Mouse (Mus musculus): ENCODE measurements around the gene Chst11.

DNA sequence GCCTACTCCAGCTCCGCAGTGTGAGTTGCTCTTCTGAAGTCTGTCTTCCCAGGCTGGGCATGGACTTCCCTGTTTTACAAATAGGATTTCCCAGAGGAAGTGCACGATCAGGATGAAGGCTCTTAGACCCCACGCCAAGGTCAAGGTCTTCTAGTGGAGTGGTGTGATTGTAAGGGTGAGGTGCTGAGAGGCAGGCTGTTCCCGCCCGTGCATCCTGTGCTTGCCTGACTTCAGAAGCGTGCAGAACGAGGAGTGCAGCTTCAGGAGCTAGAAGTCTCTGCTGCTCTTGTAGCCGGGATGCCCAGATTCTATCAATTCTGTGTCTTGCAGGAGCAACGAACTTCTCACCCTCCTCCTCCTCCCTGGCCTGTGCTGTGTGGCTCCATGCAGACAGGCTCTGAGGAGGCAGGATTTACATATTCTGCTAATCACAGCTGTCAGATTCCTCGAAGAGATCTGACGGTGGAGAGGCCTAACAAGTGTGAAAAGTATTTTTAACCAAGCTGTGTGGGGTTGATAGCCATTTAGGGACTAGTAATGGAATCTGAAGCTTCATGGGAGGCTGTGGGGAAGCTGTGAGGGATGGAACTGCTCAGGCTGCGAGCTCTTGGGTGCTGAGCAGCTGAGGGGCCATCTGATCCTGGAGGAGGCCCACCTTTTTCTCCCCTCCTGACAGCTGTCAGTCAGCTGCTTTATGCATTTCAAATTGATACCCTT, 74.9 kb downstream of the Chst11 start:
- TF ChIP-seq CTCF (IDR thresholded peaks at IDR 0.05; ENCODE audit: low read depth), result no peak
- TF ChIP-seq EP300 (IDR thresholded peaks at IDR 0.05; ENCODE audit: low read depth), result no peak
